Mouse (Mus musculus) gastrocnemius, postnatal 25 days (tissue): ENCODE data around the gene Rabep2. TPM values are rescaled to one million over a fixed set of nuclear protein-coding genes. Genes with fewer than 3 reads are reported as not detected.
"Not testable (repeated sequence)": the region's sequence is repeated elsewhere in the genome, so short reads cannot be mapped to it uniquely, and the experiment has no call there.

Experiments
- DNase-seq: peaks from one replicate; pipeline ENCODE4 v3.0.0; 2022
- long read RNA-seq, 2 experiments: library from polyadenylated mRNA; stranded (forward); transcript quantifications; one replicate each; pipeline ENCODE4 v2.0.0; 2021
- total RNA-seq, 2 experiments: library from RNA; stranded (reverse); gene quantifications; 1 replicate in 1 of 2; 2 replicates in 1 of 2; pipeline ENCODE4 v1.2.3; 2021

Rabep2 gene
- 10 to 100 TPM; 11.2 to 14.6 TPM for total RNA-seq
- long read RNA-seq, experiment 1, partial matches to known transcripts, result 0 of 28 reads
- long read RNA-seq, experiment 1, other reads (novel, unspliced or antisense), result 28 of 28 reads
- long read RNA-seq, experiment 2, partial matches to known transcripts, result 0 of 49 reads
- long read RNA-seq, experiment 2, other reads (novel, unspliced or antisense), result 48 of 49 reads

- DNase-seq, result peak; percentile 92
Measured at GRCm38 (mm10) chr7:126428631-126429502, at the start of gene Rabep2. TSS of gene Rabep2 (plus strand) at chr7:126428759.

GRCm38 (mm10) chr7:126383565-126383964 is 45.0 kb upstream of the Rabep2 start:
- no peak for DNase-seq

- no peak for DNase-seq
Measured at GRCm38 (mm10) chr7:126388185-126388584, 40.4 kb upstream of the Rabep2 start.

- not testable (repeated sequence) for DNase-seq
Measured at GRCm38 (mm10) chr7:126392086-126392884, 36.3 kb upstream of the Rabep2 start.

- DNase-seq, result peak; percentile 93
Measured at GRCm38 (mm10) chr7:126396298-126397119, 32.0 kb upstream of the Rabep2 start, which contains the start of gene Nfatc2ip. TSS of gene Nfatc2ip (minus strand) at chr7:126396737.

GRCm38 (mm10) chr7:126397221-126397620 is 31.3 kb upstream of the Rabep2 start:
- DNase-seq, result no peak

GRCm38 (mm10) chr7:126397822-126398221 is 30.7 kb upstream of the Rabep2 start:
- DNase-seq, result no peak

GRCm38 (mm10) chr7:126399548-126399947 is 29.0 kb upstream of the Rabep2 start:
- DNase-seq, result peak; percentile 59

GRCm38 (mm10) chr7:126402518-126402917 is 26.0 kb upstream of the Rabep2 start:
- not testable (repeated sequence) for DNase-seq

- DNase-seq, result no peak
Measured at GRCm38 (mm10) chr7:126408686-126409085, 19.9 kb upstream of the Rabep2 start.

- DNase-seq, result no peak
Measured at GRCm38 (mm10) chr7:126411061-126411460, 17.5 kb upstream of the Rabep2 start.

GRCm38 (mm10) chr7:126414725-126415124 is 13.8 kb upstream of the Rabep2 start, which contains the start of gene Cd19:
TSS of gene Cd19 (minus strand) at chr7:126414889.
- no peak for DNase-seq

- no peak for DNase-seq
Measured at GRCm38 (mm10) chr7:126416615-126417014, 11.9 kb upstream of the Rabep2 start.

- no peak for DNase-seq
Measured at GRCm38 (mm10) chr7:126417045-126417444, 11.5 kb upstream of the Rabep2 start.

GRCm38 (mm10) chr7:126417606-126418005 is 11.0 kb upstream of the Rabep2 start:
- no peak for DNase-seq

GRCm38 (mm10) chr7:126418496-126418895 is 10.1 kb upstream of the Rabep2 start:
- DNase-seq, result no peak

GRCm38 (mm10) chr7:126421756-126422155 is 6.8 kb upstream of the Rabep2 start:
- DNase-seq, result no peak

GRCm38 (mm10) chr7:126424161-126424560 is 4.4 kb upstream of the Rabep2 start:
- DNase-seq, result no peak

GRCm38 (mm10) chr7:126427323-126427860 is 1.2 kb upstream of the Rabep2 start:
- no peak for DNase-seq

- no peak for DNase-seq
Measured at GRCm38 (mm10) chr7:126428154-126428553, 405 bp upstream of the Rabep2 start.

- peak; percentile 43 for DNase-seq
Measured at GRCm38 (mm10) chr7:126429503-126429898, 942 bp downstream of the Rabep2 start.
